Mouse (Mus musculus) inflammation-experienced regulatory T-cells (primary cell): ENCODE results near the gene Bud31. TPM values are rescaled to one million over a fixed set of nuclear protein-coding genes. Genes with fewer than 3 reads are reported as not detected.

ENCODE experiments used
- polyA plus RNA-seq, 2 experiments: library from polyadenylated mRNA; unstranded; fragments of 100-300 nt; shearing (Covaris generic); gene quantifications; one replicate each; pipeline ENCODE4 v1.2.1; 2017

Gene Bud31
- 100 to 1,000 TPM; 167 to 185 TPM for polyA plus RNA-seq

GRCm38 (mm10) chr5:145139571-145140519 lies at the start of gene Bud31, which contains the start of gene Pdap1:
Bud31 (plus strand) TSS chr5:145140362.
Pdap1 (minus strand) TSS chr5:145140238.

GRCm38 (mm10) chr5:145114071-145114605 lies 26.0 kb upstream of the Bud31 start, which contains the start of gene Arpc1b:
Arpc1b (plus strand) TSS chr5:145114215.

GRCm38 (mm10) chr5:145166536-145167305 lies 26.6 kb downstream of the Bud31 start, which contains the start of the genes Ptcd1 and Cpsf4:
Ptcd1 (minus strand) TSS chr5:145167108.
Cpsf4 (plus strand) TSS chr5:145167213.

GRCm38 (mm10) chr5:145191962-145192361 lies 51.8 kb downstream of the Bud31 start, which contains the start of gene Atp5j2:
Atp5j2 (minus strand) TSS chr5:145192062.

Other genes with a start within 250 kb of the Bud31 start
- 10 to 100 TPM; 29.9 to 33.5 TPM for gene Smurf1, start 174.5 kb upstream of the Bud31 start, polyA plus RNA-seq
- gene Gm4871, start 107.6 kb upstream of the Bud31 start, polyA plus RNA-seq, result under 1 TPM in 1 of 2 experiments, not detected in 1; 0.39 TPM
- gene 1700018F24Rik, start 97.4 kb upstream of the Bud31 start, polyA plus RNA-seq, result not detected
- gene Arpc1a, start 56.5 kb upstream of the Bud31 start, polyA plus RNA-seq, result 10 to 100 TPM; 67.9 to 86.5 TPM
- gene Kpna7, start 56.3 kb upstream of the Bud31 start, polyA plus RNA-seq, result 1 to 10 TPM in 1 of 2 experiments, under 1 TPM in 1; 0.25 to 1.3 TPM
- gene Arpc1b, start 26.1 kb upstream of the Bud31 start, polyA plus RNA-seq, result 1,000 to 10,000 TPM; 1,024 to 1,339 TPM
- gene Pdap1, start 124 bp upstream of the Bud31 start, polyA plus RNA-seq, result 10 to 100 TPM; 39.6 to 51.3 TPM
- 10 to 100 TPM; 22.7 to 25.0 TPM for gene Ptcd1, start 26.7 kb downstream of the Bud31 start, polyA plus RNA-seq
- 10 to 100 TPM; 29.7 to 30.9 TPM for gene Cpsf4, start 26.9 kb downstream of the Bud31 start, polyA plus RNA-seq
- gene Atp5j2, start 51.7 kb downstream of the Bud31 start, polyA plus RNA-seq, result 100 to 1,000 TPM; 308 to 352 TPM
- gene Zkscan14, start 61.5 kb downstream of the Bud31 start, polyA plus RNA-seq, result 10 to 100 TPM; 23.8 to 26.7 TPM
- gene Zkscan5, start 64.2 kb downstream of the Bud31 start, polyA plus RNA-seq, result 1 to 10 TPM; 6.4 to 8.1 TPM
- gene Zfp655, start 91.4 kb downstream of the Bud31 start, polyA plus RNA-seq, result 10 to 100 TPM; 42.7 to 48.2 TPM
- gene Zscan25, start 140.1 kb downstream of the Bud31 start, polyA plus RNA-seq, result 1 to 10 TPM in 1 of 2 experiments, under 1 TPM in 1; 0.98 to 2.0 TPM
- gene Cyp3a57, start 204.9 kb downstream of the Bud31 start, polyA plus RNA-seq, result under 1 TPM in 1 of 2 experiments, not detected in 1; 0.18 TPM